Mouse (Mus musculus): ENCODE results near the gene Gm960.
"Not testable (repeated sequence)": the region's sequence is repeated elsewhere in the genome, so short reads cannot be mapped to it uniquely, and the experiment has no call there.

Gene Gm960

GRCm38 (mm10) chr19:4587426-4587825 is 111.0 kb downstream of the Gm960 start:
- DNase-seq = no peak

- DNase-seq = not testable (repeated sequence)
These were observed 111.7 kb downstream of the Gm960 start for GRCm38 (mm10) chr19:4586783-4587182.

- DNase-seq = no peak
These were observed 114.6 kb downstream of the Gm960 start for GRCm38 (mm10) chr19:4583856-4584255.

GRCm38 (mm10) chr19:4579296-4579695 is 119.2 kb downstream of the Gm960 start:
- no peak for DNase-seq

- DNase-seq = peak; percentile 9 to 66
These were observed 119.7 kb downstream of the Gm960 start for GRCm38 (mm10) chr19:4578799-4579198.

All from lung, postnatal 4 days (tissue).